Mouse (Mus musculus): ENCODE data around the gene Zfp708. TPM values are rescaled to one million over a fixed set of nuclear protein-coding genes. Genes with fewer than 3 reads are reported as not detected.

Gene Zfp708
- polyA plus RNA-seq, 1 experiment from 2014 or later: 9.7 TPM

GRCm38 (mm10) chr13:67108194-67108820 lies 10.5 kb upstream of the Zfp708 start, which contains the start of gene Gm28557:
Gene Gm28557, minus strand, starts transcription at chr13:67108604.
- no peaks in the 10 kb centered on the region for H3K27me3 ChIP-seq (ENCODE audit: control insufficient read depth, insufficient read depth, low read length)
- peaks cover 7% of the 10 kb centered on the region for H3K4me1 ChIP-seq (replicated peaks; ENCODE audit: control insufficient read depth, insufficient read depth, low read length)
- H3K9me3 ChIP-seq (ENCODE audit: control insufficient read depth, low read length): no peaks in the 10 kb centered on the region
- H3K36me3 ChIP-seq (replicated peaks; ENCODE audit: control insufficient read depth, insufficient read depth): no peaks in the 10 kb centered on the region
- H3K27ac ChIP-seq: peak within 1 kb of the TSS; percentile 65
- under 1% methylated on average over 17 of the region's 17 CpGs for WGBS
- H3K4me3 ChIP-seq (replicated peaks; ENCODE audit: low read length): peak within 1 kb of the TSS; percentile 48
- DNase-seq (ENCODE audit: low spot score): peak; percentile 97
- peak within 1 kb of the TSS; percentile 68 for H3K4me2 ChIP-seq (replicated peaks)
- peak within 1 kb of the TSS; percentile 63 for H3K9ac ChIP-seq
- ATAC-seq (ENCODE audit: low FRiP score): peak; percentile 98

GRCm38 (mm10) chr13:67107681-67108080 lies 9.9 kb upstream of the Zfp708 start:
- Histone ChIP-seq H3K27ac (no peak overlapping the region), H3K4me2 (replicated peaks) (peak overlapping the region; percentile 68), H3K4me1 (replicated peaks; ENCODE audit: control insufficient read depth, insufficient read depth, low read length) (peaks cover 7% of the 10 kb centered on the region), H3K27me3 (ENCODE audit: control insufficient read depth, insufficient read depth, low read length) (no peaks in the 10 kb centered on the region), H3K36me3 (replicated peaks; ENCODE audit: control insufficient read depth, insufficient read depth) (no peaks in the 10 kb centered on the region), H3K9me3 (ENCODE audit: control insufficient read depth, low read length) (no peaks in the 10 kb centered on the region), H3K9ac (peak overlapping the region; percentile 63), H3K4me3 (replicated peaks; ENCODE audit: low read length) (peak overlapping the region; percentile 48)
- 71% methylated on average over 9 of the region's 9 CpGs for WGBS
- DNase-seq (ENCODE audit: low spot score): no peak
- ATAC-seq (ENCODE audit: low FRiP score): no peak

DNA sequence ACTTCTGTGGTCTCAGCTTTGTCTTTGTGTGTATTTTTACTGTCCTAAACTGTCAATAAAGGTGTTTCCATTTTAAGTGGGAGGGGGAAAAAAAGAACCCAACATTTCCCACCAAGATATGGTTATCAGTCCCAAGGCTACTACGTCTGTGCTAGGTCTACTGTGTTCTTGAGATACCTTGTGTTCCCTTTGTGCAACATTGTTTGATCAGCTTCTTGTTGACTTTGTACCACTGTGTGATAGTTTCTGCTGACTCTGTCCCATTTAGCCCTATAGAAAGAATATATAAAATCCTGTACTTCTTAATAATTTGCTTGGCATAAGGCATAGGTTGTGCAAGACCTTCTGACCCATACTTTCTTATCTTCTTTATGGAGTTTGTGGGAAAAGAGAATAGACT lies 7.6 kb downstream of the Zfp708 start:
- Histone ChIP-seq H3K27me3 (ENCODE audit: control insufficient read depth, insufficient read depth, low read length) (no peaks in the 10 kb centered on the region), H3K36me3 (replicated peaks; ENCODE audit: control insufficient read depth, insufficient read depth) (no peaks in the 10 kb centered on the region), H3K9ac (no peak overlapping the region), H3K9me3 (ENCODE audit: control insufficient read depth, low read length) (no peaks in the 10 kb centered on the region), H3K4me1 (replicated peaks; ENCODE audit: control insufficient read depth, insufficient read depth, low read length) (no peaks in the 10 kb centered on the region), H3K4me2 (replicated peaks) (no peak overlapping the region), H3K4me3 (replicated peaks; ENCODE audit: low read length) (no peak overlapping the region), H3K27ac (no peak overlapping the region)
- WGBS: 89% methylated on average over 1 of the region's 1 CpGs
- no peak for DNase-seq (ENCODE audit: low spot score)
- ATAC-seq (ENCODE audit: low FRiP score): no peak

DNA sequence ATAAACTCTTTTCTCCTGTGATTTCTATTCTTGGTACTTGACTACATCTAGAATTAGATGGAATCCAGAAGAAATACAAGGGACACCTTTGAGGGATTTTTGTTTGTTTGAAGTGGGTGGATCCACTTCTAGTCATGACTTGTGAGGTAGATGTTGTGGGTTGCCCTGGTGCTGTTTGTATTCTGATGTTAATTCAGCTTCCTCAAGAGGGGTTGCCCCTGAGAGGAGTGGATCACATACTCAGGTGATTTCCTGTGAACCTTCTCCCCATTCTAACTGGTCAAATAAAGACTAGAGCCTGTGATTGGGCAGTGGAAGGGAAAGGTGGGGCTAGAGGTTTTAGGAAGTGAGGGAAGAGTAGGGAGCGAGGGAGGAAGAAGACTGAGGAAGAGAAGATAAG lies 15.8 kb downstream of the Zfp708 start:
- H3K4me3 ChIP-seq (replicated peaks; ENCODE audit: low read length): peak overlapping the region; percentile 55
- WGBS: 63% methylated on average over 1 of the region's 1 CpGs
- peak overlapping the region; percentile 69 for H3K4me2 ChIP-seq (replicated peaks)
- H3K27me3 ChIP-seq (ENCODE audit: control insufficient read depth, insufficient read depth, low read length): no peaks in the 10 kb centered on the region
- H3K9ac ChIP-seq: peak overlapping the region; percentile 68; the same call in 1 of the 2 replicates
- DNase-seq (ENCODE audit: low spot score) (no peak), ATAC-seq (ENCODE audit: low FRiP score) (no peak)
- H3K27ac ChIP-seq: 0 out of 2 replicates have a peak overlapping the region, but pooled peaks have one; percentile 65
- H3K9me3 ChIP-seq (ENCODE audit: control insufficient read depth, low read length): peaks cover 9% of the 10 kb centered on the region; the same call in 1 of the 2 replicates
- H3K4me1 ChIP-seq (replicated peaks; ENCODE audit: control insufficient read depth, insufficient read depth, low read length): peaks cover 5% of the 10 kb centered on the region
- peaks cover 6% of the 10 kb centered on the region; the same call in 1 of the 2 replicates for H3K36me3 ChIP-seq (replicated peaks; ENCODE audit: control insufficient read depth, insufficient read depth)

DNA sequence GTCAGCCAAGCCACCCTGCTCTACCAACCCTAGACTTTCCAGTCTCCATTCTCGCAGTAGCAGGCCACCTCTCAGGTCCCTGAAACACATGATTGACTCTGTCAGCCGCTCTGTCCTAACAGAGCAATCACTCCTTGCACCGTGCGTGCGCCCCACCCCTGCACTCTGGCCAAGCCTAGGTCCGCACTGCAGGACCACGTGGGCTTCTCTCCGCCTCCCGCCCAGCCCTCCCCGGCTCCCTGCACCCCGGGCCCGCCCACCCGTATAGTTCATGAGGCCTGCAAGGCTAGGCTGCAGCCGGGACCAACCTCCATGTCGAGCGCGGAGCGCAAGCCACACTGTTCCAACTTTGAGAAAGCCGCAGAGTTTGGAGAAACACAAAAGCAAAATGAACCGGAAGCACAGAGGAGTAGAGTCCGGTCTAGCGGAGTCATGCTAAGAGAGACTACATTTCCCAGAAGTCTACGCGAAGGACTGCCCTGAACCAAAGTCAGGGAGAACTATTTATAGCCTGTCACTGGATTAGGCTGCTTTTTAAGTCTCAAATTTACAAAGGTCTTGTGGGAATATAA lies 16.5 kb downstream of the Zfp708 start:
- Histone ChIP-seq H3K4me1 (replicated peaks; ENCODE audit: control insufficient read depth, insufficient read depth, low read length) (peaks cover 5% of the 10 kb centered on the region), H3K27me3 (ENCODE audit: control insufficient read depth, insufficient read depth, low read length) (no peaks in the 10 kb centered on the region), H3K4me3 (replicated peaks; ENCODE audit: low read length) (peak overlapping the region; percentile 55), H3K9me3 (ENCODE audit: control insufficient read depth, low read length) (peaks cover 15% of the 10 kb centered on the region; the same call in 1 of the 2 replicates), H3K27ac (peak overlapping the region; percentile 65), H3K4me2 (replicated peaks) (peak overlapping the region; percentile 69), H3K9ac (peak overlapping the region; percentile 68), H3K36me3 (replicated peaks; ENCODE audit: control insufficient read depth, insufficient read depth) (peaks cover 7% of the 10 kb centered on the region; the same call in 1 of the 2 replicates)
- ATAC-seq (ENCODE audit: low FRiP score): peak; percentile 97
- 1% methylated on average over 24 of the region's 24 CpGs for WGBS
- DNase-seq (ENCODE audit: low spot score): peak; percentile 79

- Histone ChIP-seq H3K4me3 (replicated peaks; ENCODE audit: low read length) (no peak overlapping the region), H3K36me3 (replicated peaks; ENCODE audit: control insufficient read depth, insufficient read depth) (peaks cover 30% of the 10 kb centered on the region), H3K27ac (no peak overlapping the region), H3K27me3 (ENCODE audit: control insufficient read depth, insufficient read depth, low read length) (no peaks in the 10 kb centered on the region), H3K4me2 (replicated peaks) (no peak overlapping the region), H3K9ac (no peak overlapping the region), H3K9me3 (ENCODE audit: control insufficient read depth, low read length) (peaks cover 34% of the 10 kb centered on the region), H3K4me1 (replicated peaks; ENCODE audit: control insufficient read depth, insufficient read depth, low read length) (peaks cover 5% of the 10 kb centered on the region)
- DNase-seq (ENCODE audit: low spot score) (no peak), ATAC-seq (ENCODE audit: low FRiP score) (no peak)
- WGBS: 100% methylated on average over 2 of the region's 2 CpGs
Observed at GRCm38 (mm10) chr13:67077244-67077643, 20.5 kb downstream of the Zfp708 start.

DNA sequence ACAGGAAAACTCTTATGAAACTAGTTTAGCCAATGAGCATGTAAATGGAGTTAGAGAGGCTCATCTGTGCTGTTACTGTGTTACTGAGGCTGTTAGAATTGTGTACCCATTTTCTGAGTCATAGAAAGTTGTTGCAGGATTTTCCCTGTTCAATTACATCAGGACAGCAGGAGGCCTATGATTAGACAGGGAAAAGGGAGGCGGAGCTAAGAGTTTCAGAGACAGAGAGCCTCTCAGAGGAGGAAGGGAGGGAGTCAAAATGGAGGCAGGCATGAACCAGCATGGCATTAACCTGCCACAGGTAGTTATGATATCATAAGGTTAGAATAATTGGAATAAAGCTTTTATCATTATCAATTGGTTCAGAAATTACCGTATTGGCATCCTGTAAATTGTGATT lies 25.0 kb downstream of the Zfp708 start:
- Histone ChIP-seq H3K27ac (no peak overlapping the region), H3K4me2 (replicated peaks) (no peak overlapping the region), H3K9me3 (ENCODE audit: control insufficient read depth, low read length) (peaks cover 58% of the 10 kb centered on the region), H3K36me3 (replicated peaks; ENCODE audit: control insufficient read depth, insufficient read depth) (peaks cover 54% of the 10 kb centered on the region), H3K27me3 (ENCODE audit: control insufficient read depth, insufficient read depth, low read length) (no peaks in the 10 kb centered on the region), H3K4me1 (replicated peaks; ENCODE audit: control insufficient read depth, insufficient read depth, low read length) (no peaks in the 10 kb centered on the region), H3K4me3 (replicated peaks; ENCODE audit: low read length) (no peak overlapping the region), H3K9ac (no peak overlapping the region)
- DNase-seq (ENCODE audit: low spot score) (no peak), ATAC-seq (ENCODE audit: low FRiP score) (no peak)
- 99% methylated on average over 2 of the region's 2 CpGs for WGBS

- Histone ChIP-seq H3K4me3 (replicated peaks; ENCODE audit: low read length) (no peak overlapping the region), H3K36me3 (replicated peaks; ENCODE audit: control insufficient read depth, insufficient read depth) (peaks cover 14% of the 10 kb centered on the region), H3K4me1 (replicated peaks; ENCODE audit: control insufficient read depth, insufficient read depth, low read length) (peaks cover under 1% of the 10 kb centered on the region; the same call in 1 of the 2 replicates), H3K4me2 (replicated peaks) (no peak overlapping the region), H3K9me3 (ENCODE audit: control insufficient read depth, low read length) (peaks cover 28% of the 10 kb centered on the region), H3K9ac (no peak overlapping the region), H3K27me3 (ENCODE audit: control insufficient read depth, insufficient read depth, low read length) (no peaks in the 10 kb centered on the region), H3K27ac (no peak overlapping the region)
- ATAC-seq (ENCODE audit: low FRiP score): no peak
- WGBS: 90% methylated on average over 8 of the region's 8 CpGs
- no peak for DNase-seq (ENCODE audit: low spot score)
Observed at GRCm38 (mm10) chr13:67065386-67065785, 32.4 kb downstream of the Zfp708 start.

DNA sequence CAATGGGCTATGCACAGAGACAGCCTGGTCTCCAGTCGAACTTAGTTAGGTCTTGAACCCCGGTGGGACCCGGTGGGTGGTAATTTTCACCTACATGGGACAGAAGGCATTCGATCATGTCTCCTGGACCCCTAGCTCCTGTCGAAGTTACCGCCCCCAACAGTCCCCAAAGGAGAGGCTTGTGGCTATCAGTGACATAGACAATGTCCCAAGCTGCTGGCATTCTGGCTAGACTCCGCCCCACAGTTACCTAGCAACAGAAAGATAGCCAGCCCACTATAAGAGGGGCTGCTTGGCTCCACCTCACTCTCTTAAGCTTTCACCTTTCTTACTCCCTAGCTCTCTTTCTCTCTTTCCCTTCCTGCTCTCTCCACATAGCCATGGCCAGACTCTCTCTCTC lies 35.3 kb downstream of the Zfp708 start:
- no peak overlapping the region for H3K9ac ChIP-seq
- 59% methylated on average over 7 of the region's 7 CpGs for WGBS
- no peak for DNase-seq (ENCODE audit: low spot score)
- peaks cover 5% of the 10 kb centered on the region; the same call in 1 of the 2 replicates for H3K9me3 ChIP-seq (ENCODE audit: control insufficient read depth, low read length)
- no peaks in the 10 kb centered on the region for H3K27me3 ChIP-seq (ENCODE audit: control insufficient read depth, insufficient read depth, low read length)
- ATAC-seq (ENCODE audit: low FRiP score): no peak
- no peak overlapping the region for H3K4me2 ChIP-seq (replicated peaks)
- H3K4me1 ChIP-seq (replicated peaks; ENCODE audit: control insufficient read depth, insufficient read depth, low read length): peaks cover 6% of the 10 kb centered on the region
- no peaks in the 10 kb centered on the region for H3K36me3 ChIP-seq (replicated peaks; ENCODE audit: control insufficient read depth, insufficient read depth)
- no peak overlapping the region for H3K27ac ChIP-seq
- H3K4me3 ChIP-seq (replicated peaks; ENCODE audit: low read length): no peak overlapping the region
